Mouse (Mus musculus): ENCODE measurements around the gene Dusp7. TPM values are rescaled to one million over a fixed set of nuclear protein-coding genes. Genes with fewer than 3 reads are reported as not detected.

Dusp7 gene
- polyA plus RNA-seq, 1 experiment from 2014 or later: 16.3 TPM

GRCm38 (mm10) chr9:106371384-106371671 is 2.9 kb downstream of the Dusp7 start:
- Histone ChIP-seq H3K4me1 (peaks cover 53% of the 10 kb centered on the region), H3K4me2 (peak overlapping the region; percentile 86), H3K4me3 (replicated peaks) (peak overlapping the region; percentile 89; the same call in 1 of the 2 replicates), H3K9ac (no peak overlapping the region), H3K27ac (0 out of 2 replicates have a peak overlapping the region, but pooled peaks have one; percentile 0), H3K27me3 (peaks cover 4% of the 10 kb centered on the region; the same call in 1 of the 2 replicates), H3K36me3 (replicated peaks) (peaks cover 43% of the 10 kb centered on the region), H3K9me3 (no peaks in the 10 kb centered on the region)
- ATAC-seq (ENCODE audit: low FRiP score): no peak
- WGBS: 67% methylated on average over 6 of the region's 6 CpGs

- Histone ChIP-seq H3K4me1 (peaks cover 49% of the 10 kb centered on the region), H3K9ac (no peak overlapping the region), H3K27ac (0 out of 2 replicates have a peak overlapping the region, but pooled peaks have one; percentile 3), H3K36me3 (replicated peaks) (peaks cover 43% of the 10 kb centered on the region), H3K4me2 (peak overlapping the region; percentile 86), H3K4me3 (replicated peaks) (peak overlapping the region; percentile 7; the same call in 1 of the 2 replicates), H3K27me3 (no peaks in the 10 kb centered on the region; the same call in 1 of the 2 replicates), H3K9me3 (no peaks in the 10 kb centered on the region)
- 49% methylated on average over 6 of the region's 6 CpGs for WGBS
- no peak for ATAC-seq (ENCODE audit: low FRiP score)
These were observed 3.3 kb downstream of the Dusp7 start for GRCm38 (mm10) chr9:106371776-106372175.

DNA sequence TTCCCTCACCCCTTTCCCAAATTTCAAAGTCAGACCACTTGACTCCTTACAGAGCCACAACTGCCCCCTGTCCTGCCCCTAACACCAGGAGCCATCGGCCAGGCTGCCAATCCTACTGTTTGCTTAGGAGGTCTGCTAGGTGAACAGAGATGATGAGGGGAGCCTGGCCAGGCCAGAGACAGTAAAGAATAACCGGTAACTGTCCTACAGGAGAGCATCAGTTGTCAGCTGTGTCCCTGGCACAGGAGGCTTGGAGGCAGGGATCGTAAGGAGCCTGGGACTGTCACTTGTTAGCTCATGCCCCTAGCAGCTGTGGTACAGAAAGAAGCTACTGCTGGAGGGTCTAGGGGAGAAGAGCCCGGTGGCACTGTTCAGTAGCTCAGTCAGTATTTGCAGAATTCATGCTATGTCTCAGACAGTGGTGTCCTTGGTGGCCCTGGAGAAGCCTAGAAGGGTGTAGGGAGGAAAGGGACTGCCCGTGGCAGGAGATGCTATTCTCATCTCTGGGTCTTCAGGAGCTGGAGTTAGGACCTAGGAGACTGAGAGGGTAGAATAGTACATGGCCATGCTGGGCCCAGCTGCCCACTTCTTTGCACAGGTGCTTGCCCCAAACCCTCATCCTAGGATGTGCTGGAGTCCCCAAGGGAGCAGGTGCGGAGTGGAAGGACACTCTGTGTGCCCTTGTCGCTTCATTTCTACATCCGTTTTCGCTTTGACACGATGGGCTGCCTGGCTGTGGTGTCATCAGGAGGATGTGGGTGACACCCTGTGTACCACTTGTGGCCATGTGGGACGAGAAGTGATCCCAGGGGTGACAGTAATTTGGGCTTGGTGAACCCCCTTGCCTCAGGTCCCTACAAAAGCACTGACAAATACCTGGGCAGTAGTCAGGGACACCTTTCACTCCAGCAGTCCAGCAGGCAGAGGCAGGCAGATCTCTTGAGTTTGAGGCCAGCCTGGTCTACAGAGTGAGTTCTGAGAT is 4.3 kb downstream of the Dusp7 start:
- ATAC-seq (ENCODE audit: low FRiP score): no peak
- Histone ChIP-seq H3K4me3 (replicated peaks) (no peak overlapping the region), H3K9ac (no peak overlapping the region)

DNA sequence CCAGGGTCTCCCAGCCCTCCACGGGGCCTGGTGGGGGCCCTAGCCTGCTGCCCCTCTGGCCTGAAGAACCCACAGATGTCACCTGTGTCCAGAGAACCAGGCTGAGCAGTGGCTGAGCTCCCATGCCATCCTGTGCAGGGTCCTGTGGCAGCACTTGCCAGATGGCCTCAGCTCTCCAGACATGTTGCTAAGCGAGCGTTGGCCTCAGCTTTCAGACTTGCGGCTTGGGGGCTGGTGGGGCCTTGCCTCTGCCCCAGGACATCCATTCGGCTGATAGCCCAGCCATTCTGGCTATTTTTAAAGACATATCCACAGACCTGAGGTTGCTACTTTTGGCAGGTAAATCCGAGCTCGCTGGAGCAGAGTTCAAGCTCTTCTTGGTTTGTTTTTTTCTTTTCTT is 5.5 kb downstream of the Dusp7 start:
- no peak for ATAC-seq (ENCODE audit: low FRiP score)
- Histone ChIP-seq H3K9me3 (no peaks in the 10 kb centered on the region), H3K9ac (no peak overlapping the region), H3K27ac (no peak overlapping the region), H3K36me3 (replicated peaks) (peaks cover 56% of the 10 kb centered on the region), H3K4me1 (peaks cover 38% of the 10 kb centered on the region), H3K27me3 (no peaks in the 10 kb centered on the region; the same call in 1 of the 2 replicates), H3K4me3 (replicated peaks) (no peak overlapping the region), H3K4me2 (no peak overlapping the region)
- WGBS: 85% methylated on average over 7 of the region's 7 CpGs

More for the DNA sequence above, 4.3 kb downstream of the Dusp7 start:
- Histone ChIP-seq H3K36me3 (replicated peaks) (peaks cover 52% of the 10 kb centered on the region), H3K4me2 (0 out of 2 replicates have a peak overlapping the region, but pooled peaks have one; percentile 8), H3K27me3 (no peaks in the 10 kb centered on the region; the same call in 1 of the 2 replicates), H3K4me1 (peaks cover 42% of the 10 kb centered on the region), H3K27ac (no peak overlapping the region), H3K9me3 (no peaks in the 10 kb centered on the region)
- 91% methylated on average over 11 of the region's 11 CpGs for WGBS

DNA sequence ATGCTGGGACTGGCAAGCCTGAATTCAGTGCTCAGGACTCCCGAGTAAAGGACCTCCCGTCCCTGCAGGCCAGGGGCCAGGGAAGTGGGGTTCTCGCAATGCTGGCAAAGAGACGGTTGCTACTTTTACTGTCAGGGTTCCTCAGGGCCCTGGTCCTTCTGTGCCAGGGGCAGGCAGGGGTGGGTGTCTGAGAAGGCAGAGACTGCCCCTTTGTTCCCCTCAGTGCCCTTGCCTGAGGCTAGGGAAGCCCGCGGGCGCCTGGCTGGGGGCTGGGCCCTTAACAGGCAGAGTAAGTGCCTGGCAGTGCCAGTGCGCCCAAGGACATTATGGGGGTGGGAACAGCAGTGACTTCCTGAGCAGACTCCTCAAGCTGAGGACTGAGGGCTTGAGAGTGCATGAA is 8.8 kb downstream of the Dusp7 start:
- Histone ChIP-seq H3K27ac (no peak overlapping the region), H3K36me3 (replicated peaks) (peaks cover 42% of the 10 kb centered on the region)

GRCm38 (mm10) chr9:106378045-106378444 is 9.6 kb downstream of the Dusp7 start:
- 81% methylated on average over 3 of the region's 3 CpGs for WGBS
- no peak overlapping the region for H3K4me2 ChIP-seq
- peaks cover 2% of the 10 kb centered on the region; the same call in 1 of the 2 replicates for H3K4me1 ChIP-seq
- no peaks in the 10 kb centered on the region for H3K9me3 ChIP-seq
- peaks cover 4% of the 10 kb centered on the region; the same call in 1 of the 2 replicates for H3K27me3 ChIP-seq
- H3K27ac ChIP-seq: no peak overlapping the region
- ATAC-seq (ENCODE audit: low FRiP score): no peak
- no peak overlapping the region for H3K9ac ChIP-seq
- H3K4me3 ChIP-seq (replicated peaks): no peak overlapping the region
- H3K36me3 ChIP-seq (replicated peaks): peaks cover 34% of the 10 kb centered on the region

More for the DNA sequence above, 8.8 kb downstream of the Dusp7 start:
- Histone ChIP-seq H3K4me2 (no peak overlapping the region), H3K4me1 (peaks cover 7% of the 10 kb centered on the region; the same call in 1 of the 2 replicates), H3K27me3 (peaks cover 3% of the 10 kb centered on the region; the same call in 1 of the 2 replicates), H3K9me3 (no peaks in the 10 kb centered on the region), H3K4me3 (replicated peaks) (no peak overlapping the region), H3K9ac (no peak overlapping the region)
- no peak for ATAC-seq (ENCODE audit: low FRiP score)
- WGBS: 84% methylated on average over 8 of the region's 8 CpGs

DNA sequence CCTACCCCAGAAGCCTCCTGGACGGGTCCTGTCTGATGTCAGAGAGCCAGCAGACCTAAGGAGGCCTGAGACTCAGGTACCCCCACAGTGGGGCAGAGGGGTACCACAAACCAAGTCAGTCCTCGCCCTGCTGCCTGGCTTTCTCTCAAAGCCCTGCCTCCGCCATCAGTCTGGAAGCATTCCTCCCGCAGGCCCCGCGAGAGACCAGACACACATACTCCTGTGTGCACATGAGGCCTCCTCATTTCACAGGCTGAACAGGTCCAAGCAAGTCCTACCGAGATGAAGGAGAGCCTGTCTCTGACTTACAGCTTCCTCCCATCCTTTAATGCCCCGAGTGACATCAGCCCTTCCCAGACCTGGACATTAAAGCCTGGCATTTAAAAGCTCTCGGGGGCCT is 10.3 kb downstream of the Dusp7 start:
- Histone ChIP-seq H3K27ac (no peak overlapping the region), H3K9me3 (no peaks in the 10 kb centered on the region)
- 74% methylated on average over 9 of the region's 9 CpGs for WGBS

DNA sequence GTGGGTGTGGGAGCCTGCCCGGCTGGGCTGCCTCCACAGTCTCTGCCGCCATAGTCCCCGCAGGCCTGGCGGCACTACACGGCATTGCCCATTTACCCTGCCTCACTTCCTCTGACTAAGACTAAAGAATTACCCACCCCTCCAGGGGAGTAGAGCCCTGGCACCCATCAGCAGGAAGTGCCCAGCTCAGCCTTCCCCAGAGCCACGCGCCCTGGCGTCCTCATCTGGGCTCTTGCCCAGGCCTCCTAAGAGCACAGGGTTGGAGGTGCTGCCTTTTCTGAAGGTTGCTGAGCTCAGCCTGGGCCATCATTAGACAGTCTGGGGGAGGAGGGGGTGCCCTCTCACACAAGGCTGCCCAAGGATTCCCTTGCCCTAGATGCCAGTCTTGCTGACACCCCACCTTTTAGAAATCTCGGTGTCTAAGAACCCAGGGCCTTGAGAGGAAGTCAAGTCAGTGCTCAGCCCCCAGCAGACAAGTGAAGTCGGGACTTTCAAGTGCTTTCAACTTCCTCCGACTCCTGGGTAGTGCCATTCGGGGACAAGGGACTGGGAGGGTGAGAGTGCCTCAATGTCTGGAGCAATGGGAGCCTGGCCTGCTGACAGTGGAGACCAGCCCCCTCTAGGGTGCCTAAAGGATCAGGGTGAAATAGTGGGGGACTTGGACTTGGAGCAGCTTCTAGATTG is 17.9 kb downstream of the Dusp7 start:
- Histone ChIP-seq H3K27me3 (peaks cover 16% of the 10 kb centered on the region; the same call in 1 of the 2 replicates), H3K9ac (no peak overlapping the region), H3K4me3 (replicated peaks) (no peak overlapping the region), H3K36me3 (replicated peaks) (no peaks in the 10 kb centered on the region), H3K9me3 (no peaks in the 10 kb centered on the region), H3K4me2 (no peak overlapping the region), H3K4me1 (peaks cover 32% of the 10 kb centered on the region), H3K27ac (no peak overlapping the region)
- ATAC-seq (ENCODE audit: low FRiP score): no peak
- 90% methylated on average over 12 of the region's 12 CpGs for WGBS

More for the DNA sequence above, 10.3 kb downstream of the Dusp7 start:
- no peak overlapping the region for H3K4me2 ChIP-seq
- peaks cover 10% of the 10 kb centered on the region for H3K4me1 ChIP-seq
- no peak overlapping the region for H3K9ac ChIP-seq
- ATAC-seq (ENCODE audit: low FRiP score): no peak
- no peak overlapping the region for H3K4me3 ChIP-seq (replicated peaks)
- peaks cover 4% of the 10 kb centered on the region; the same call in 1 of the 2 replicates for H3K27me3 ChIP-seq
- peaks cover 27% of the 10 kb centered on the region for H3K36me3 ChIP-seq (replicated peaks)

- no peak overlapping the region for H3K9ac ChIP-seq
- 84% methylated on average over 11 of the region's 11 CpGs for WGBS
- no peaks in the 10 kb centered on the region; the same call in 1 of the 2 replicates for H3K27me3 ChIP-seq
These were observed 24.5 kb downstream of the Dusp7 start for GRCm38 (mm10) chr9:106392828-106393527.

DNA sequence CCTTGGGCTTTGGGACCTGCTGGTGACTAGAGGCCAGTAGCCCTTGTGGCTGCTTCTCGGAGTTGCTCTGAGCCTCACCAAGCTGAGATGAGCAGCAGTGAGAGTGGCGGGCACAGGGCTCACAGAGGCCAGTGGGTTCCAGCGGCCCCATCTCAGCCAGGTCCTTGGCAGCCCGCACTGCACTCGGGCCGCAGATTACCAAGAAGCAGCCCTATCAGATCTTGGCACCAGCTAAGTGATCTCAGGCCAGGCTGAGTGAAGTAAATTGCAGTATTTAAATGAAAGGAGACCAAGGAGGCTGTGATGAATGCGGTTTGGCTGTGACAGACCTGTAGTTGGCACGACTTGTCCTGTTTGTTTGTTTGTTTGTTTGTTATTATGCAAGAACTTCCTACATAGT is 25.1 kb downstream of the Dusp7 start:
- Histone ChIP-seq H3K4me1 (peaks cover 19% of the 10 kb centered on the region), H3K9me3 (no peaks in the 10 kb centered on the region), H3K36me3 (replicated peaks) (no peaks in the 10 kb centered on the region), H3K4me3 (replicated peaks) (no peak overlapping the region), H3K4me2 (no peak overlapping the region), H3K27me3 (no peaks in the 10 kb centered on the region; the same call in 1 of the 2 replicates), H3K27ac (no peak overlapping the region), H3K9ac (no peak overlapping the region)
- no peak for ATAC-seq (ENCODE audit: low FRiP score)
- WGBS: 86% methylated on average over 8 of the region's 8 CpGs

More at GRCm38 (mm10) chr9:106392828-106393527, 24.5 kb downstream of the Dusp7 start:
- H3K36me3 ChIP-seq (replicated peaks): no peaks in the 10 kb centered on the region
- no peaks in the 10 kb centered on the region for H3K9me3 ChIP-seq
- no peak for ATAC-seq (ENCODE audit: low FRiP score)
- H3K4me2 ChIP-seq: no peak overlapping the region
- no peak overlapping the region for H3K4me3 ChIP-seq (replicated peaks)
- peaks cover 19% of the 10 kb centered on the region for H3K4me1 ChIP-seq
- no peak overlapping the region for H3K27ac ChIP-seq

GRCm38 (mm10) chr9:106394649-106395602 is 26.5 kb downstream of the Dusp7 start:
- 35% methylated on average over 11 of the region's 11 CpGs for WGBS
- Histone ChIP-seq H3K36me3 (replicated peaks) (no peaks in the 10 kb centered on the region), H3K4me3 (replicated peaks) (no peak overlapping the region), H3K4me2 (no peak overlapping the region), H3K27ac (peak overlapping the region; percentile 51; the same call in 1 of the 2 replicates), H3K4me1 (peaks cover 19% of the 10 kb centered on the region), H3K9ac (no peak overlapping the region), H3K9me3 (no peaks in the 10 kb centered on the region), H3K27me3 (no peaks in the 10 kb centered on the region; the same call in 1 of the 2 replicates)
- ATAC-seq (ENCODE audit: low FRiP score): peak; percentile 64

Measured in forebrain, embryonic 12.5 days (tissue).